Mouse (Mus musculus): Measurements from ENCODE around the gene Tomt. TPM values are rescaled to one million over a fixed set of nuclear protein-coding genes. Genes with fewer than 3 reads are reported as not detected.

Gene Tomt
- polyA plus RNA-seq, 1 experiment from 2014 or later = 0.23 TPM

DNA sequence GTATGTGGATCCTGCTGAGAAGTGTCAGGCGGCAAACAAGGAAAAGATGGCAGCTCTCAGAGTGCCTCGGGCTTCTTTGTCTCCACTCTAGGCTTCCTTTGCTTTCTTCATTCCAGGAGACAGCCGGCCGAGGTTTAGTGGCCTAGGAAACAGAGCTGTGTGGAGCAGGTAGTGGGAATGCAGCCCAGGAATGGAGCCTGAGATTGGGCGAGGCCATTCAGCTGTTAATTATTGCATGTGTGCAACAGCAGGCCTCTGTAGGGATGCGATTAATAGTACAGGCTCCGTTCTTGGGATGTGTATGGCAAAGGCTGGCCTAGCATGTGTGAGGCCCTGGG, 37.0 kb downstream of the Tomt start:
- Histone ChIP-seq H3K4me1 (no peaks in the 10 kb centered on the region), H3K9ac (no peak overlapping the region), H3K4me2 (no peak overlapping the region), H3K27me3 (no peaks in the 10 kb centered on the region), H3K4me3 (no peak overlapping the region), H3K9me3 (no peaks in the 10 kb centered on the region), H3K36me3 (no peaks in the 10 kb centered on the region), H3K27ac (no peak overlapping the region)
- WGBS = 66% methylated on average over 7 of the region's 7 CpGs
- no peak for ATAC-seq (ENCODE audit: insufficient number of reproducible peaks, low FRiP score, low TSS enrichment, low read depth)

DNA sequence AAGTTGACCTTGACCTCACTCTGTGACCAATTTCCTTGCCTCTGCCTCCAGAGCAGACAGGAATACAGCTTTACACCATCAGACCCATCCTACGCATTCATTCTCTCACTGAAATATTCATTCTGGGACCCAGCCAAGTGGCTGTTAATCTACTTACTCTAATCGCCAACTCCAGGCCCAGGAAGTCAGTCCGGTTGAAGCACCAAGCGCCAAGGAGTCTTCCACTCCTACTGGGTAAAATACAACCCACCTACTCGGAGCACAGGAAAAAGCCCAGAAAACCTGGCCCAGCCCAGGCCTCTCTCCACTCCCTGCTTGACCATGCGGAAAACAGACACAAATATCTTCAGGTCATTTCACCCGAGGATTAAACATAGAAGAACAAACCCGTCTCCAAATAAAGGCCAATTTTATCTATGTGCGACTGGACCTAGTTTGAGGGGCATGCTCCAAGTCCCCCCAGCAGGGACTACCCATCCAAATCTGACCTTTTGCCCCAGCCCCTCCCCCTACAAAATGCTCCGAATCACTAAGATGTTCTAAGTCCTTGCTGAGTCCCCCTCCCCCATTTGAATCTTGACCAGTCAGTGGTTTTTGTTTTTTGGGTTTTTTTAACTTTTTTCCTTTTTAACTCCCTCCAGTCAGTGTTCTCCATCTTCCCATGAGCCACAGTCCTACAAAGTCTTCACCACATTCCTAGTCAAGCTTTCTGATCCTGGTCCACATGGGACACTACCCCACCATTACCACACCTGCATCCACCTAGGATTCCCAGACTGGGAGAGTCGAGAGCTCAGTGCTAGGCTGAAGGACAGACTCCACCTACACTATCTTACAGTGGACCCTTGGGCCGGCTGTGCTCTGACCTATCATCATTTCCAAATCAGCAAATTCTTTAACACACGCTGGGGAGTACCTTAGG, 37.7 kb downstream of the Tomt start:
- no peak overlapping the region for H3K4me2 ChIP-seq
- no peaks in the 10 kb centered on the region for H3K9me3 ChIP-seq
- H3K36me3 ChIP-seq = no peaks in the 10 kb centered on the region
- H3K9ac ChIP-seq = no peak overlapping the region
- 76% methylated on average over 13 of the region's 13 CpGs for WGBS
- H3K27ac ChIP-seq = no peak overlapping the region
- H3K4me1 ChIP-seq = no peaks in the 10 kb centered on the region
- H3K27me3 ChIP-seq = no peaks in the 10 kb centered on the region
- no peak overlapping the region for H3K4me3 ChIP-seq
- ATAC-seq (ENCODE audit: insufficient number of reproducible peaks, low FRiP score, low TSS enrichment, low read depth) = no peak

DNA sequence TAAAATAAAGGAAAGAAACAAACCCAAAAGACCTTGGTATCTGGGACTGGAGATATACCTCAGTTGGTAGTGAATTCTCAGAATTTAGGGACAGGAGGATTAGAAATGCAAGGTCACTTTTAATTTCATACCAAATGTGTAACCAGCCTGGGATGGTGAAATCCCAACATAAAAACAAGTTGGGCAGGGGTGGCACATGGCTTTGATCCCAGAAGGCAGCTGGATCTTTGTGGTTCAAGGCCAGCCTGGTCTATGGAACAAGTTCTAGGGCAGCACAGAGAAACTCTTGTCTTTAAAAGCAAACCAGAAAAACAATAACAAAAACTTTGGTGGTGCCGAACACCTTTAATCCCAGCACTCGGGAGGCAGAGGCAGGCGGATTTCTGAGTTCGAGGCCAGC, 38.7 kb downstream of the Tomt start:
- no peak overlapping the region for H3K27ac ChIP-seq

GRCm38 (mm10) chr7:101866491-101867265, 39.5 kb downstream of the Tomt start:
- ATAC-seq (ENCODE audit: insufficient number of reproducible peaks, low FRiP score, low TSS enrichment, low read depth) = no peak
- Histone ChIP-seq H3K27ac (no peak overlapping the region), H3K4me3 (no peak overlapping the region), H3K4me1 (no peaks in the 10 kb centered on the region), H3K9me3 (no peaks in the 10 kb centered on the region), H3K9ac (no peak overlapping the region), H3K27me3 (no peaks in the 10 kb centered on the region), H3K4me2 (no peak overlapping the region), H3K36me3 (no peaks in the 10 kb centered on the region)
- WGBS = 80% methylated on average over 11 of the region's 11 CpGs

More for the DNA sequence above, 38.7 kb downstream of the Tomt start:
- 89% methylated on average over 4 of the region's 4 CpGs for WGBS
- Histone ChIP-seq H3K9me3 (no peaks in the 10 kb centered on the region), H3K36me3 (no peaks in the 10 kb centered on the region), H3K9ac (no peak overlapping the region), H3K4me3 (no peak overlapping the region), H3K4me2 (no peak overlapping the region), H3K27me3 (no peaks in the 10 kb centered on the region), H3K4me1 (no peaks in the 10 kb centered on the region)
- ATAC-seq (ENCODE audit: insufficient number of reproducible peaks, low FRiP score, low TSS enrichment, low read depth) = no peak

- H3K9me3 ChIP-seq = no peaks in the 10 kb centered on the region
- H3K9ac ChIP-seq = no peak within 1 kb of the TSS
- no peaks in the 10 kb centered on the region for H3K4me1 ChIP-seq
- WGBS = 73% methylated on average over 3 of the region's 3 CpGs
- no peaks in the 10 kb centered on the region for H3K36me3 ChIP-seq
- H3K4me3 ChIP-seq = no peak within 1 kb of the TSS
- H3K27me3 ChIP-seq = no peaks in the 10 kb centered on the region
- H3K27ac ChIP-seq = no peak within 1 kb of the TSS
- ATAC-seq (ENCODE audit: insufficient number of reproducible peaks, low FRiP score, low TSS enrichment, low read depth) = no peak
- H3K4me2 ChIP-seq = no peak within 1 kb of the TSS
These were observed 42.7 kb downstream of the Tomt start, which contains the start of gene Anapc15 for GRCm38 (mm10) chr7:101863415-101863814. TSS of gene Anapc15 (plus strand) at chr7:101863715.

GRCm38 (mm10) chr7:101862291-101862690, 43.9 kb downstream of the Tomt start:
- WGBS = 68% methylated on average over 3 of the region's 3 CpGs
- H3K4me2 ChIP-seq = no peak overlapping the region
- H3K27me3 ChIP-seq = no peaks in the 10 kb centered on the region
- no peak for ATAC-seq (ENCODE audit: insufficient number of reproducible peaks, low FRiP score, low TSS enrichment, low read depth)
- H3K4me1 ChIP-seq = no peaks in the 10 kb centered on the region
- H3K36me3 ChIP-seq = no peaks in the 10 kb centered on the region
- H3K9me3 ChIP-seq = no peaks in the 10 kb centered on the region
- no peak overlapping the region for H3K4me3 ChIP-seq
- no peak overlapping the region for H3K9ac ChIP-seq
- H3K27ac ChIP-seq = no peak overlapping the region

DNA sequence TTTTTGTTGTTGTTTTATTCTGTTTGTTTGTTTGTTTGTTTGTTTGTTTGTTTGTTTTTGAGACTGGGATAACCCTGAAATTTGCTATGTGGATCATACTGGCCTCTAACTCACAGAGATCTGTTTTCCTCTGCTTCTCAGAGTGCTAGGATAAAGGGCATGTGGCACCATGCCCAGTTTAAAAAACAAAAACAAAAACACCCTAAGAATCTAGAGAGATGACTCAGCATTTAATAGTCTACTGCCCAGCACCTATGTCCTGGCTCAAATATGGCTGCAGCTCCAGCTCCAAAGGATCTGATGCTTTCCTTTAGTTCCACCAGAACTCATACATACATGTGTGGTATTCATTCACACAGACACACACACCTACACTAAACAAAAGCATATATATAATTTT, 45.2 kb downstream of the Tomt start:
- no peaks in the 10 kb centered on the region for H3K27me3 ChIP-seq
- no peak overlapping the region for H3K27ac ChIP-seq
- H3K4me1 ChIP-seq = no peaks in the 10 kb centered on the region
- no peaks in the 10 kb centered on the region for H3K36me3 ChIP-seq
- H3K4me3 ChIP-seq = no peak overlapping the region
- no peaks in the 10 kb centered on the region for H3K9me3 ChIP-seq
- H3K9ac ChIP-seq = no peak overlapping the region
- ATAC-seq (ENCODE audit: insufficient number of reproducible peaks, low FRiP score, low TSS enrichment, low read depth) = no peak
- H3K4me2 ChIP-seq = no peak overlapping the region

DNA sequence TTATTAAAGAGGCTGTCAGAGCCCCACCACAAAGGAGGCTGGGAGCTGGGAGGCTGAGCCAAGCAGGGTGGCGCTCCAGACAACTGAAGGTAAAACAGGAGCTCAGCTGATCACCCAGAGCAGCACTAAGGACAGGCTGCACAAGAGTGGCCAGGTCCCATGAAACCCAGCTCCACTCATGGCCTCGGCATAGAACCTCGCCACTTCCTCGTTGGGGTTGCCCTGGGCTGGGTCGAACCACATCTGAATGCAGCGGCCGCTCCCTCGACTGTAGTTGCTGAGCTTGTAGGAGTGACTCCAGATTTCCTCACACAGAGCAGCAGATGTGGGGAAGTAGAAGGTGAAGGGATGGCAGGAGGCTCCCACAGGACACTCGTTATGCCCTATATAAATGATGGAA, 47.8 kb downstream of the Tomt start:
- H3K4me2 ChIP-seq = no peak overlapping the region
- no peak overlapping the region for H3K27ac ChIP-seq
- 70% methylated on average over 9 of the region's 9 CpGs for WGBS
- H3K9me3 ChIP-seq = no peaks in the 10 kb centered on the region
- no peak overlapping the region for H3K9ac ChIP-seq
- H3K36me3 ChIP-seq = no peaks in the 10 kb centered on the region
- no peak overlapping the region for H3K4me3 ChIP-seq
- no peak for ATAC-seq (ENCODE audit: insufficient number of reproducible peaks, low FRiP score, low TSS enrichment, low read depth)
- no peaks in the 10 kb centered on the region for H3K27me3 ChIP-seq
- no peaks in the 10 kb centered on the region for H3K4me1 ChIP-seq

GRCm38 (mm10) chr7:101857094-101857493, 49.1 kb downstream of the Tomt start, which contains the start of gene Folr2:
TSS of gene Folr2 (minus strand) at chr7:101857194.
- H3K4me2 ChIP-seq = no peak within 1 kb of the TSS
- no peaks in the 10 kb centered on the region for H3K9me3 ChIP-seq
- H3K9ac ChIP-seq = no peak within 1 kb of the TSS
- H3K36me3 ChIP-seq = no peaks in the 10 kb centered on the region
- no peak within 1 kb of the TSS for H3K27ac ChIP-seq
- WGBS = 87% methylated on average over 4 of the region's 4 CpGs
- no peak within 1 kb of the TSS for H3K4me3 ChIP-seq
- no peak for ATAC-seq (ENCODE audit: insufficient number of reproducible peaks, low FRiP score, low TSS enrichment, low read depth)
- no peaks in the 10 kb centered on the region for H3K27me3 ChIP-seq
- no peaks in the 10 kb centered on the region for H3K4me1 ChIP-seq

DNA sequence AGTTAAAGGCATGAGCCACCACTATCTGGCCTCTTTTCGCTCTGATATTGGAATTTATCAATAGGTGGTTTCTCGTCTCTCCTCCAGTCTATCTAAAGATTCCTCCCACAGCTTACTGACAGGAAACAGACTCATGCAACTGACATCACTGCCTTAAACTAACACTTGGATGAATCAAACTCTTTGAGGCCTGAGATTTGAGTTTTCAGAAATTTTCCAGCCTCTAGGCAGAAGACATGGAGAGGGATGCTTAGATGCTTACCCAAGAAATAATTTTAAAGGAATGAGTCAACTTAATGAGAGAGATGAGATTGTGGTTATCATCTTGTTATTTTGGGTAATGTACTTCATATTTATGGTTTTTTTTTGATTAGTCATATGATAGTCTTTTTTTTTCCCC, 52.3 kb downstream of the Tomt start:
- no peak overlapping the region for H3K4me2 ChIP-seq
- 83% methylated on average over 2 of the region's 2 CpGs for WGBS
- H3K9ac ChIP-seq = no peak overlapping the region
- no peaks in the 10 kb centered on the region for H3K36me3 ChIP-seq
- H3K4me1 ChIP-seq = no peaks in the 10 kb centered on the region
- no peaks in the 10 kb centered on the region for H3K27me3 ChIP-seq
- H3K27ac ChIP-seq = no peak overlapping the region
- no peak for ATAC-seq (ENCODE audit: insufficient number of reproducible peaks, low FRiP score, low TSS enrichment, low read depth)
- H3K4me3 ChIP-seq = no peak overlapping the region
- H3K9me3 ChIP-seq = no peaks in the 10 kb centered on the region

DNA sequence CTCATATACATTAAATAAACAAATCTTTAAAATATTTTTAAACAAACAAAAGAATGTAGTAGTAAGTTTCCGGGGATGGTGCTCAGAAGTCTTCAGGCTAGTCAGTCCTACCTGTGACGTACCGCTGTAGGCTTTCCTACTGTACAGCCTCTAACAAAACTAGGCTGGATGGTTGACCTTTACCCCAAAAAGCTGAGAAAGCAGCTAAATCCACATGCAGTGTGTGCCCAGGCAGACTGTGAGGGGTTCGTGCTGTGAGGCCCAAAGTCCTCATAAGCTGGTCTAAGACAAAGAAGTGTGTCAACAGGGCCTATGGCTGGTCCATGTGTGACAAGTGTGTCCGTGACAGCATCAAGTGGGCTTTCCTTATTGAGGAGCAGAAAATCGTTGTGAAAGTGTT, 53.3 kb downstream of the Tomt start:
- no peak for ATAC-seq (ENCODE audit: insufficient number of reproducible peaks, low FRiP score, low TSS enrichment, low read depth)
- no peak overlapping the region for H3K27ac ChIP-seq
- H3K9ac ChIP-seq = no peak overlapping the region
- H3K4me3 ChIP-seq = no peak overlapping the region
- H3K27me3 ChIP-seq = no peaks in the 10 kb centered on the region
- H3K9me3 ChIP-seq = no peaks in the 10 kb centered on the region
- WGBS = 86% methylated on average over 6 of the region's 6 CpGs
- H3K36me3 ChIP-seq = no peaks in the 10 kb centered on the region
- no peaks in the 10 kb centered on the region for H3K4me1 ChIP-seq
- H3K4me2 ChIP-seq = no peak overlapping the region

DNA sequence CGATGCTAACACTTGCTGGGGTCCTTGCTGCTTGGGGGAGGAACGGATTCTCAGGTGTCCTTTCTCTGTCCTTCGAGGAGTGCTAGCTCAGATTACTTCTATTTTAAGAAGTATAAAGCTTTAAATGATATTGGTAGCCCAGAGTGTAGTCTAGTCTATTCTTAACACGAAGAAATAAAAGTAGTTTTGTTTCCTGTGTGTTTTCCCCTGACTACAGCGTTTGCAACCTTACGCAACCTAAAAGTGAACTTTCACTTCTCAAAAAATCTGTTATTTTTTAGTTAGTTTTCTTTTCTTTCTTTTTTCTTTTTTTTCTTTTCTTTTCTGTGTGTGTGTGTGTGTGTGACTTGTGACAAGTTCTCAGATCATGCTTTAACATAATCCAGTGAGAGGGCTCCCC, 54.5 kb downstream of the Tomt start:
- no peak for ATAC-seq (ENCODE audit: insufficient number of reproducible peaks, low FRiP score, low TSS enrichment, low read depth)

More for the DNA sequence above, 54.5 kb downstream of the Tomt start:
- no peak overlapping the region for H3K9ac ChIP-seq
- no peaks in the 10 kb centered on the region for H3K27me3 ChIP-seq
- H3K4me2 ChIP-seq = no peak overlapping the region
- H3K36me3 ChIP-seq = no peaks in the 10 kb centered on the region
- no peaks in the 10 kb centered on the region for H3K4me1 ChIP-seq
- 70% methylated on average over 6 of the region's 6 CpGs for WGBS
- H3K27ac ChIP-seq = no peak overlapping the region
- no peak overlapping the region for H3K4me3 ChIP-seq
- H3K9me3 ChIP-seq = no peaks in the 10 kb centered on the region

All from limb, embryonic 15.5 days (tissue).